Mouse (Mus musculus) cortical plate, adult 2 months (tissue): ENCODE results near the gene Gm49378.

Experiments used
- CTCF ChIP-seq: fragments of 200-500 bp; IDR thresholded peaks from 2 replicates; pipeline ENCODE4 v1.5.1; 2011; ENCODE audit warnings: mild to moderate bottlenecking, control low read depth, low read length; ENCODE audit not compliant: insufficient read depth; ENCODE audit errors: extremely low read depth
- POLR2A ChIP-seq: fragments of 200-500 bp; IDR thresholded peaks from 2 replicates; pipeline ENCODE4 v1.6.1; 2011; ENCODE audit warnings: mild to moderate bottlenecking, low read length, control low read depth; ENCODE audit not compliant: insufficient read depth; ENCODE audit errors: extremely low read depth

DNA sequence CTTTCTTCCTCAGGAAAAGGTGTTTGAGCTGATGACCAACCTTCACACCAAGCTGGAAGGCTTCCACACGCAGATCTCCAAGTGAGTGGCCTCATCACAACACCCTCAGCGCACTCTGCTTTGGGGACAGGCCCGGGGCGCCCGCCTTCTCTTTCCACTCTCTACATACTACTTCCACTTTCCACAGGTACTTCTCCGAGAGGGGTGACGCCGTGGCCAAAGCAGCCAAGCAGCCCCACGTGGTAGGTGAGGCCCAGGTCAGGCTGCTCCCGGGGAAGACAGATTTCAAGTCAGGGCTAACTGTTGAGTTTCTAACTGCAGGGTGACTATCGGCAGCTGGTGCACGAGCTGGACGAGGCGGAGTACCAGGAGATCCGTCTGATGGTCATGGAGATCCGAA is 57.0 kb downstream of the Gm49378 start:
- TF ChIP-seq POLR2A (0 out of 2 replicates have a peak, but pooled peaks have one; percentile 5), CTCF (no peak)
